Mouse (Mus musculus): Measurements from ENCODE around the gene Nod1. TPM values are rescaled to one million over a fixed set of nuclear protein-coding genes. Genes with fewer than 3 reads are reported as not detected.

Nod1 gene
- polyA plus RNA-seq, 2 experiments = 1.5 to 1.9 TPM

- no peak for ATAC-seq (ENCODE audit: insufficient read depth)
- no peaks in the 10 kb centered on the region for H3K27me3 ChIP-seq (ENCODE audit: control insufficient read depth, insufficient read depth, low read length)
Measured at GRCm38 (mm10) chr6:54933866-54934265, 38.5 kb downstream of the Nod1 start.

GRCm38 (mm10) chr6:54933216-54933615, 39.2 kb downstream of the Nod1 start:
- no peak overlapping the region for H3K4me3 ChIP-seq (ENCODE audit: insufficient read depth in 1 of 2, low read depth in 2 of 2, low read length in 2 of 2)
- no peak overlapping the region for H3K9ac ChIP-seq (replicated peaks)
- H3K36me3 ChIP-seq (replicated peaks; ENCODE audit: control insufficient read depth, insufficient read depth, low read depth) = no peaks in the 10 kb centered on the region
- no peak overlapping the region for H3K4me2 ChIP-seq (ENCODE audit: low read depth)
- 52% methylated on average over 5 of the region's 5 CpGs for WGBS (ENCODE audit: insufficient replicate concordance)
- DNase-seq (ENCODE audit: low read depth in 3 of 3, low spot score in 3 of 3) = no peak
- H3K27me3 ChIP-seq (ENCODE audit: control insufficient read depth, insufficient read depth, low read length) = no peaks in the 10 kb centered on the region
- no peaks in the 10 kb centered on the region for H3K9me3 ChIP-seq (ENCODE audit: control insufficient read depth, low read length)
- TF ChIP-seq EP300 (IDR thresholded peaks at IDR 0.05; ENCODE audit: low read depth) (no peak), CTCF (IDR thresholded peaks at IDR 0.05; ENCODE audit: low read depth) (no peak)
- no peaks in the 10 kb centered on the region for H3K4me1 ChIP-seq (replicated peaks; ENCODE audit: control insufficient read depth in 2 of 2, insufficient read depth in 2 of 2, low read length in 1 of 2)
- H3K27ac ChIP-seq = no peak overlapping the region
- ATAC-seq (ENCODE audit: insufficient read depth) = no peak

More at GRCm38 (mm10) chr6:54933866-54934265, 38.5 kb downstream of the Nod1 start:
- no peak for DNase-seq (ENCODE audit: low read depth in 3 of 3, low spot score in 3 of 3)
- no peak for TF ChIP-seq CTCF (IDR thresholded peaks at IDR 0.05; ENCODE audit: low read depth)
- no peak for TF ChIP-seq EP300 (IDR thresholded peaks at IDR 0.05; ENCODE audit: low read depth)
- no peak overlapping the region for H3K4me2 ChIP-seq (ENCODE audit: low read depth)
- no peaks in the 10 kb centered on the region for H3K4me1 ChIP-seq (replicated peaks; ENCODE audit: control insufficient read depth in 2 of 2, insufficient read depth in 2 of 2, low read length in 1 of 2)
- no peaks in the 10 kb centered on the region for H3K36me3 ChIP-seq (replicated peaks; ENCODE audit: control insufficient read depth, insufficient read depth, low read depth)
- no peak overlapping the region for H3K9ac ChIP-seq (replicated peaks)
- no peak overlapping the region for H3K27ac ChIP-seq
- 20% methylated on average over 3 of the region's 3 CpGs for WGBS (ENCODE audit: insufficient replicate concordance)
- H3K9me3 ChIP-seq (ENCODE audit: control insufficient read depth, low read length) = no peaks in the 10 kb centered on the region
- no peak overlapping the region for H3K4me3 ChIP-seq (ENCODE audit: insufficient read depth in 1 of 2, low read depth in 2 of 2, low read length in 2 of 2)

GRCm38 (mm10) chr6:54932526-54932925, 39.9 kb downstream of the Nod1 start:
- H3K4me2 ChIP-seq (ENCODE audit: low read depth) = no peak overlapping the region
- no peak overlapping the region for H3K4me3 ChIP-seq (ENCODE audit: insufficient read depth in 1 of 2, low read depth in 2 of 2, low read length in 2 of 2)
- H3K9ac ChIP-seq (replicated peaks) = no peak overlapping the region
- no peak for TF ChIP-seq EP300 (IDR thresholded peaks at IDR 0.05; ENCODE audit: low read depth)
- TF ChIP-seq CTCF (IDR thresholded peaks at IDR 0.05; ENCODE audit: low read depth) = no peak
- ATAC-seq (ENCODE audit: insufficient read depth) = no peak
- no peaks in the 10 kb centered on the region for H3K4me1 ChIP-seq (replicated peaks; ENCODE audit: control insufficient read depth in 2 of 2, insufficient read depth in 2 of 2, low read length in 1 of 2)
- DNase-seq (ENCODE audit: low read depth in 3 of 3, low spot score in 3 of 3) = no peak
- H3K9me3 ChIP-seq (ENCODE audit: control insufficient read depth, low read length) = no peaks in the 10 kb centered on the region
- no peaks in the 10 kb centered on the region for H3K27me3 ChIP-seq (ENCODE audit: control insufficient read depth, insufficient read depth, low read length)
- H3K36me3 ChIP-seq (replicated peaks; ENCODE audit: control insufficient read depth, insufficient read depth, low read depth) = no peaks in the 10 kb centered on the region
- WGBS (ENCODE audit: insufficient replicate concordance) = 72% methylated on average over 12 of the region's 12 CpGs
- no peak overlapping the region for H3K27ac ChIP-seq

GRCm38 (mm10) chr6:54931641-54932040, 40.8 kb downstream of the Nod1 start:
- H3K4me3 ChIP-seq (ENCODE audit: insufficient read depth in 1 of 2, low read depth in 2 of 2, low read length in 2 of 2) = no peak overlapping the region
- H3K4me2 ChIP-seq (ENCODE audit: low read depth) = no peak overlapping the region
- 69% methylated on average over 4 of the region's 4 CpGs for WGBS (ENCODE audit: insufficient replicate concordance)
- no peaks in the 10 kb centered on the region for H3K27me3 ChIP-seq (ENCODE audit: control insufficient read depth, insufficient read depth, low read length)
- H3K27ac ChIP-seq = no peak overlapping the region
- DNase-seq (ENCODE audit: low read depth in 3 of 3, low spot score in 3 of 3) = no peak
- TF ChIP-seq CTCF (IDR thresholded peaks at IDR 0.05; ENCODE audit: low read depth) (no peak), EP300 (IDR thresholded peaks at IDR 0.05; ENCODE audit: low read depth) (no peak)
- H3K9me3 ChIP-seq (ENCODE audit: control insufficient read depth, low read length) = no peaks in the 10 kb centered on the region
- H3K4me1 ChIP-seq (replicated peaks; ENCODE audit: control insufficient read depth in 2 of 2, insufficient read depth in 2 of 2, low read length in 1 of 2) = no peaks in the 10 kb centered on the region
- H3K9ac ChIP-seq (replicated peaks) = no peak overlapping the region
- H3K36me3 ChIP-seq (replicated peaks; ENCODE audit: control insufficient read depth, insufficient read depth, low read depth) = no peaks in the 10 kb centered on the region
- no peak for ATAC-seq (ENCODE audit: insufficient read depth)

- 57% methylated on average over 6 of the region's 6 CpGs for WGBS (ENCODE audit: insufficient replicate concordance)
- ATAC-seq (ENCODE audit: insufficient read depth) = no peak
Measured at GRCm38 (mm10) chr6:54927946-54928345, 44.5 kb downstream of the Nod1 start.

More at GRCm38 (mm10) chr6:54927946-54928345, 44.5 kb downstream of the Nod1 start:
- no peak overlapping the region for H3K9ac ChIP-seq (replicated peaks)
- DNase-seq (ENCODE audit: low read depth in 3 of 3, low spot score in 3 of 3) = no peak
- no peak overlapping the region for H3K4me2 ChIP-seq (ENCODE audit: low read depth)
- H3K27me3 ChIP-seq (ENCODE audit: control insufficient read depth, insufficient read depth, low read length) = no peaks in the 10 kb centered on the region
- no peak overlapping the region for H3K27ac ChIP-seq
- H3K9me3 ChIP-seq (ENCODE audit: control insufficient read depth, low read length) = no peaks in the 10 kb centered on the region
- H3K36me3 ChIP-seq (replicated peaks; ENCODE audit: control insufficient read depth, insufficient read depth, low read depth) = no peaks in the 10 kb centered on the region
- TF ChIP-seq EP300 (IDR thresholded peaks at IDR 0.05; ENCODE audit: low read depth) = no peak
- no peak for TF ChIP-seq CTCF (IDR thresholded peaks at IDR 0.05; ENCODE audit: low read depth)
- no peaks in the 10 kb centered on the region for H3K4me1 ChIP-seq (replicated peaks; ENCODE audit: control insufficient read depth in 2 of 2, insufficient read depth in 2 of 2, low read length in 1 of 2)
- no peak overlapping the region for H3K4me3 ChIP-seq (ENCODE audit: insufficient read depth in 1 of 2, low read depth in 2 of 2, low read length in 2 of 2)

Data from liver, embryonic 14.5 days (tissue).